Mouse (Mus musculus) retina, postnatal 7 days (tissue): Measurements from ENCODE around the gene Slc51b.

Experiments used
- DNase-seq: peaks from one replicate; pipeline ENCODE4 v3.0.0-alpha.2; 2012; ENCODE audit warnings: low read depth, low spot score

The Slc51b gene

GRCm38 (mm10) chr9:65408871-65409295 is 13.9 kb downstream of the Slc51b start:
- DNase-seq = no peak

- DNase-seq = no peak
Measured at GRCm38 (mm10) chr9:65407861-65408260, 14.9 kb downstream of the Slc51b start.

GRCm38 (mm10) chr9:65407327-65407726 is 15.4 kb downstream of the Slc51b start:
- no peak for DNase-seq

- no peak for DNase-seq
Measured at GRCm38 (mm10) chr9:65405184-65405449, 17.6 kb downstream of the Slc51b start.

- no peak for DNase-seq
Measured at GRCm38 (mm10) chr9:65404331-65405183, 18.2 kb downstream of the Slc51b start.

- DNase-seq = no peak
Measured at GRCm38 (mm10) chr9:65399934-65400333, 22.8 kb downstream of the Slc51b start.

- peak; percentile 28 for DNase-seq
Measured at GRCm38 (mm10) chr9:65398279-65398678, 24.5 kb downstream of the Slc51b start, which contains the start of gene Rasl12. Rasl12 (plus strand) TSS chr9:65398506.

GRCm38 (mm10) chr9:65394360-65394759 is 28.4 kb downstream of the Slc51b start:
- DNase-seq = no peak

GRCm38 (mm10) chr9:65393606-65394005 is 29.1 kb downstream of the Slc51b start:
- DNase-seq = no peak

- DNase-seq = peak; percentile 34
Measured at GRCm38 (mm10) chr9:65392638-65393364, 30.0 kb downstream of the Slc51b start.

- no peak for DNase-seq
Measured at GRCm38 (mm10) chr9:65391613-65391964, 31.2 kb downstream of the Slc51b start, which contains the start of gene Kbtbd13. Kbtbd13 (minus strand) TSS chr9:65391652.

- DNase-seq = peak; percentile 27
Measured at GRCm38 (mm10) chr9:65390752-65391612, 31.8 kb downstream of the Slc51b start.

GRCm38 (mm10) chr9:65386373-65387140 is 36.2 kb downstream of the Slc51b start:
- no peak for DNase-seq

- no peak for DNase-seq
Measured at GRCm38 (mm10) chr9:65384276-65384675, 38.5 kb downstream of the Slc51b start.

GRCm38 (mm10) chr9:65382751-65383097 is 40.0 kb downstream of the Slc51b start:
- DNase-seq = no peak

GRCm38 (mm10) chr9:65382031-65382750 is 40.6 kb downstream of the Slc51b start:
- DNase-seq = no peak

- DNase-seq = no peak
Measured at GRCm38 (mm10) chr9:65381017-65381590, 41.7 kb downstream of the Slc51b start.

GRCm38 (mm10) chr9:65375163-65375934 is 47.4 kb downstream of the Slc51b start:
- DNase-seq = no peak

- no peak for DNase-seq
Measured at GRCm38 (mm10) chr9:65374468-65375162, 48.1 kb downstream of the Slc51b start.
